Mouse (Mus musculus): ENCODE results near the gene Sgsm1.

DNA sequence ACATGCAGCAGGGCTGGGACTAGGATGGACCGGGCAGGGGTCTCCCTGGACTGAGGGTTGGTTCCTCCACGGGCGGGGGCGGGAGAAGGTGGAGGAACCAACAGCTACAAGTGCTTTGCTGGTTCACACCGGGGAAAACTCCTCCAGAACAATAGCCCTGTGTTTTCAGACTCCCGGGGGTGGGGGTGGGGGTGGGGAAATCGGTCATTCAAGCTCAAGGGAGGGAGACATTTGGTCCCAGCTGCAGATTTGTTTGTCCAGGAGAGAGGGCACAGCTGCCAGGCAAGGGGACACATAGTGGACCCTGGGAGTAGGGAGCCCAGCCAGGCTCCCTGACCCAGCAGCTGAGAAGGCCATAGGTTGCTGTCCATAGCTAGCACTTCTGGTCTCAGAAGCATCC lies 38.6 kb upstream of the Sgsm1 start:
- TF ChIP-seq CTCF (conservative IDR thresholded peaks at IDR 0.05; ENCODE audit: insufficient read depth, insufficient read length, low read depth, low read length) (no peak), POLR2A (IDR thresholded peaks at IDR 0.05; ENCODE audit: low read depth, low read length) (no peak)
